Mouse (Mus musculus) adrenal gland, postnatal 10 days (tissue): ENCODE measurements at regions not wholly inside any gene's neighbourhood (a gene's known extent, or its start where the extent isn't known, plus 50 kb on each side); places are given as distances from the start of the nearest gene placed in this dataset.

Experiments used
- DNase-seq: peaks from one replicate; pipeline ENCODE4 v3.0.0; 2021; ENCODE audit warnings: mixed read lengths

DNA sequence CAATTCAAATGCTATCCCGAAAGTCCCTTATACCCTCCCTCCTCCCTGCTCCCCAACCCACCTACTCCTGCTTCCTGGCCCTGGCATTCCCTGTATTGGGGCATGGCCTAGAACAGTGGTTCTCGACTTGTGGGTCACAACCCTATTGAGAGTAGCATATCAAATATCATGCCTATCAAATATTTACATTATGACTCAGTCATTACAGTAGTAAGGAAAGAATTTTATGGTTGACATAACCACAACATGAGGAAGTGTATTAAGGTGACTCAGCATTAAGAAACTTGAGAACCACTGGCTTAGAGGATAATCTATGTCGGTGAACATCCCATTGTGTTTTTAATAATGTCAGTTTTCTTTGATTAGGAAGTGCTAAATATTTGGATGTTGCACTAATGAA lies 173.3 kb upstream of the 2610001J05Rik start:
- no peak for DNase-seq

DNA sequence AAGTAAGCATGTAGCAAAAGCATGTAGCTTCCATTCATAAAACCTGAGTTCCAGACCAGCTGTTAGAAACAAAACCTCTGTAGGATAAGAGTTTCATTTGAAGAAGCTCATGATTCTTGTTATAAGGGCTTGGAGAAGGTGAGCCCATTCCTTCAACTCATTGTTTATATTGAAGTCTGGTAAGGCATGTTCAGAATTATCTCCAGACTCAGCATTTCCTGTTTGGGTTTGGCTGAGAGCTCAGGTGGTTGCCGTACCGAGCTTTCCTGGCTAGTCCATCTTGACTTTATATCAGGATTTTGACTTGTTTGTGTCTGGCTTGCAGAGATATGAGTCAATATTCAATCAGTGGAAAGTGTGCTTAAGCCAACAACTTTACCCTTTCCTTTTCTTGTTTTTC lies 154.6 kb upstream of the 2610001J05Rik start:
- no peak for DNase-seq

DNA sequence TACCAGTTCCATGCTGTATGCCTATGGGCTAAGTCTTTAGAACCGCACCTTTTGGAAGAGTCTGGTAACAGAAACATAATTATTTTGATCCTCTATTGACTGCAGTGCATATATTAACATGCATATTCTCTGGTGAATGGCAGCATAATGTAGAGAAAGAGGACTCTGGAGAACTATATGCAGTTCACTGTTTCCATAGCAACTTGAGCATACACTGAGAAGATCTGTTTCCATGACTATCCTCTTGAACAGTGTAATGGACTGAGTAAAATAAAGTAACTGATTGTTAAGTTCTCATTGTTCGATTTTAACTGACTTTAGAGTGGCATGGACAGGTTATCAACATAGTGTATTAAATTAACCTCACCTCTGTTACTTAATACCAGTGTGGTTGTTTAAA lies 147.6 kb upstream of the 2610001J05Rik start:
- DNase-seq = no peak

DNA sequence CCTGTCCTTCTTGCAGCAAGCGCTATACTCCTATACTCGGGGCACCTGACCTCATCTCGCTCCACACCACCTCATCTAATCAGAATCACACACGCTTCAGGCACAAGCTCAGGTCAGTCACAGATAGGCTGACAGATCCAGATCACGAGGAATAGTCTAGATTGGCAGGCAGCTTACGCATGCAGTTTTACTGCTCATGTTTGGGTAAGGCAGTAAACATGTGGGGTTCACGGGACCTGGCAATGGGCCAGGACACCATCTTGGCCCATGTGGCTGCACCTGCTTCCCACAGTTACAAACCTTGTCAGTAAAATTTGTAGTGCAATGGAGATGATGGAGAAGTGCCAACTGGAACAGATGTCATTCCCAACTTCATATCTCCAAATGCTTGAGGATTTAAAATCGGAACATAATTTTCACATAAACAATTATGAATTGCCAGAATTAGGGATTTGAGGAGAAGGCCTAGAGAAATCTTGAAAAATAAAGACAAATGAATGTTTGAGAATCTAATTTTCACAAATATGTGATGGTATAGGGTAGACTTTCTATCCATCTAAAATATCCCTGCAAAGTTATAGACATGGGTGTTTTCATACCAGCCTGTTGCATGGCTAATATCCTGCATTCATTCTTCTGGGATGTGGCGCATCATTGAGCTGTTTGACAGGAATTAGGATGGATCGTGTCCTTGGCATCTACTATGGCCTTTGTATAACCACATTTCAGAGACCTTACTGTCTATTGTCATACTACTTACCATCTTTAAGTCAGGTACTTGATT lies 111.5 kb upstream of the 2610001J05Rik start:
- no peak for DNase-seq

DNA sequence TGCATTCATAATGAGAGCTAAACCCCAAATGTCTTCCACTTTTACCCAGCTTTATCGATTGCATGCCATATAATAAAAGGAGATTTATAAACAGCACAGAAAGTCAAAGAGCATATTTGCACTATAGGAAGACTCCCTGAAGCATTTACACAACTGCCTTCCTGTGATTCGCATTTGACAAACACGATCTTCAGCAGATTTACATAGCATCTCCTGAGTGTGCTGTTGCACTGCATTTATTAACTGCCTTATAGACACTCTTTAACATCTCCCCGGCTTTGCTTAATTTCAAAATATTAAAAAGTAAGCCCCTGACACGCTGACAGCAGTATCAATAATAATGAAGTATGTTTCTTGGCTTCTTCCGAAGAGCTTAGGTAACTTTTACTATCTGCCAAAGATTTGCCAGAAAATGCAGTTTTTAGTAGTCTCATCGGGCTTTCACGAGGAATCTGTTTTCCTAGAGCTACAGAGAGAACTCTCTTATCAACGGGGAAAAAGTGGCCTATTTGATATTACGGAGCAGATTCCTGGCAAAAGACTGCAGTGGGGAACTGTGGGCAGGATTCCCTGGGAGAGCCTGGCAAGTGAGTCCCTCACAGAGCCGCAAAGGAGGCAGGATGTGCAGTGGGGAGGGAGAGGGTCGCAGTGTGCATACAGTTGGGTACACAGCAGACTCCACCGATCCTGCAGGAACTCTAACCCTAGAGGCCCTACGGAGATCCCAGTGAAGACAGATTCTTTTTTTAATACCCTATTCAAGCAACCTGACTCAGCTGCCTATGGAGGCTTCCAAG lies 103.6 kb upstream of the 2610001J05Rik start:
- no peak for DNase-seq

DNA sequence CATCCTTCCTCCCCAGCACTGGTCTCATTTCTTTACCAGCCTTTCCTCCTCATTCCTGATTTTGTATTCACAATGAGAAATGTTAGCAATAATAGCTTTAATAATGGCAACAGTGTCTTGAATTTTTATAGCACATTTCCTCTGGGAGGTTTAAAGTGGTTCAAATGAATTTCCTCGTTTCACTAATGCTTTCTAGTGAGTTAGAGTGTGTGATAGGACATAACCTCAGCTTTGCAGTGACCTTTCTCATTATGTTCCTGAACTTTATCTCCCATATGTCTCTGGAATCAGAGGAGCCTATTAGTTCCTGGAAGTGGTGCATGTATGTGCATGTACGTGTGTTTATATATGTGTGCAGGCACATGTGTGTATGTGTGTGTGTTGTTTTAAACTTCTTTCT lies 93.2 kb upstream of the 2610001J05Rik start:
- no peak for DNase-seq

DNA sequence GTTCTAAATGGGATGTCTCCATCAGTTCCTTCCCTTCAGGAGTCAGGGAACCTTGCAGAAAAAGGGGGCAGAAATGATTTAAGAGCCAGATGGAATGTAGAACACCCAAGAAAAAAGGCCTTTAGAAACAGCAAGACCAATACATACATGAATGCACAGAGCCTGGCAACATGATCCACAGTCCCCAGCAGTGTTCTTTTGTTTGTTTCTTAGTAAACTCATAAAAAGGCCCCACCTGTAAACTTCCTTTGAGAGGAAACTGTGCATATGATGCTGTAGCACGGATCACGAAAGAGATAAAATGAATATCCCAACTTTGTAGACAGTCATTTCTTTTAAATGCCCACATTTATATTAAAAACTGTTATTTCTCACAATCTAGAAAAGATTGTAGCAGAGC lies 92.7 kb upstream of the 2610001J05Rik start:
- no peak for DNase-seq

DNA sequence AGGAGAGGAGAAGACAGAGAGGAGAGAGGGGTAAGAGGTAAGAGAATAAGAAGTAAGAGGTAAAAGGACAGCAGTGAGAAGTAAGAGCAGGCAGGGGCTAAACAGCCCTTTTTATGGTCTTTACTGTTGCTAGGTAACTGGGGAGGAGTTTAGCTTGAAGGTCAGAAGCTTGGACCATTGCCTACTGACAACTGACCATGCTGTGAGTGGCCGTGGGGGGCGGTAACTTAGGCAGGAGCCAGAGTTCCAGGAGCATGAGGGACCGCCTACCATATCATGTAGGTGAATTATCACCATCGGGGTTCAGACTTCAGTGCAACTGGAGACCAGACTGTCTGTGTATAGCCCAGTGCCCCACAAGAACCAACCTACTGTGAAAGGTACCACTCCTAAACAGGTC lies 78.3 kb upstream of the 2610001J05Rik start:
- DNase-seq = peak; percentile 21

DNA sequence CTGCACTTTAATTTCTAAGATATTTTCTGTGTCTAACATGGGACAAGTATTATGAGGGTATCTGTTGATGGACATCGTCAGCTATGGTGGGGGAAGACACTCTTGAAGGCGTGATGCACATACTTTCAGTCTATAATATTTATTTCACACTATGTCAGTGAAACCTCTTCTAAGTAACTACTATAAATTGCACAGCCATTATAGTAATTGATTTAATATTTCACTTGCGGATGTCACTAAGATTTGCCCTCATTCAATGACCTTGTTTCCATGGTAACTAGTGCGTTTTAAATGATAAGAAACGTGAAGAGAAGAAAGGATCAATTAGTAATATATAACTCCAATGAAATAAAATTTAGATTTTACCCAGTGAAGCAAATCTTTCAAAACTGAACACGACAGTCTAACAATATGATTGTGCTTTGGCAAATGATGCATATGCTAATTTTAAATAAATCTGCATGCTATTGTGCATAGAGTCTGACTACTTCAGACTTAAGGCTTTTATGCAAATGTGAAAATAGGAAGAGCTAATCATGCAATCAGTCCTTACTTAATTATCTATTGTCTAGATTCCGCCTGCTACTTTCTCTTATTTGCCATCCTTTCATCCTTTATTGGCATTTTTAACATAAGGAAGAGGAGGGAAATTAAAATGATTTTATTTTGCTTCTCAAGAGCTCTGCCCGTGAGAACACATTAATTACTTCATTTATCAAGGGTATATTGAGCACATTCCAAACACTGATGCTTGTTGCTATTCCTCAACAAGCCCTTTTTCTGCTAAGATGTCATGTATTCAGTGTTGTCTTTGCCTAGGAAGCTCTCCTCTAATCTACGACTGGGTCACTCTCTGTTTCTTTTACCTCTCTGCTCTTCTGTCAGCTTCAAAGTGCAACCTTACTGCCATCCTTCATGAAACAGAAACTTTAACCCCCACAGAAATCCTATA lies 49.8 kb upstream of the 2610001J05Rik start:
- DNase-seq = no peak
